20 mouse cellular contexts compared by ENCODE assay signal in genomic region chr3:81367918-81368317, GRCm38 (mm10).
A peak's percentile ranks its signal among the peaks of the same experiment; 100 is the strongest.
DNase-seq lines count a peak whose midpoint lies in the region; ATAC-seq and TF ChIP-seq lines count a peak whose summit lies in the region.
"Had no signal": no experiment of that assay in that cellular context is flagged by ENCODE, and none has a peak within 500 bp of the region (broad histone marks: within the 10 kb centered on the region; RNA-seq: fewer than 3 reads in every experiment).

No protein-coding gene starts in this region.

- no peaks in the 10 kb centered on the region for H3K27me3 ChIP-seq in heart, embryonic 12.5 days (replicated peaks)
- H3K27me3 ChIP-seq: hindbrain, embryonic 15.5 days had no signal

- H3K4me1 ChIP-seq in heart, embryonic 12.5 days (replicated peaks) = no peaks in the 10 kb centered on the region
- H3K4me1 ChIP-seq: hindbrain, embryonic 15.5 days; midbrain, embryonic 10.5 days had no signal

- no peak for TF ChIP-seq CTCF in brain, embryonic 14.5 days (IDR thresholded peaks at IDR 0.05; ENCODE audit: borderline replicate concordance, extremely low read depth, insufficient read depth, insufficient read length)

- DNase-seq in layer of hippocampus, postnatal 14 days (ENCODE audit: low spot score in 2 of 2) = peak; percentile 3 to 15
- no peak for DNase-seq in layer of hippocampus, adult 9-10 months (ENCODE audit: low spot score)
- DNase-seq in Muller cell, postnatal 12 days (ENCODE audit: inconsistent ontology term) = peak; percentile 81
- DNase-seq in brain, embryonic 14.5 days (ENCODE audit: low read depth) = peak; percentile 8
- DNase-seq in gonadal fat pad, adult 2 months (ENCODE audit: low read depth) = peak; percentile 61
- DNase-seq in right cerebral cortex, postnatal 36 days (ENCODE audit: low spot score in 2 of 2) = no peak
- DNase-seq in right cerebral cortex, postnatal 10 days (ENCODE audit: low spot score in 2 of 2) = no peak
- DNase-seq: adrenal gland, postnatal 10 days; cerebellum, adult 8-10 months; heart, postnatal 4 days; kidney, adult 8-10 months; kidney, postnatal 36 days; lung, postnatal 10 days; spleen, adult 18-20 months; thymus, postnatal 25 days had no signal

- ATAC-seq in heart, embryonic 12.5 days (ENCODE audit: insufficient number of reproducible peaks, low FRiP score) = no peak
- ATAC-seq: activated CD4-positive, CD25-positive, alpha-beta regulatory T cell, adult 4 months; midbrain, embryonic 16.5 days had no signal

- H3K4me2 ChIP-seq in heart, embryonic 12.5 days = no peak overlapping the region
- H3K4me2 ChIP-seq: hindbrain, embryonic 15.5 days had no signal

- 81% methylated on average over 2 of the region's 2 CpGs for WGBS in heart, embryonic 12.5 days

- no peaks in the 10 kb centered on the region for H3K36me3 ChIP-seq in heart, embryonic 12.5 days
- H3K36me3 ChIP-seq: hindbrain, embryonic 15.5 days; midbrain, embryonic 10.5 days had no signal

- no peak overlapping the region for H3K4me3 ChIP-seq in heart, embryonic 12.5 days
- H3K4me3 ChIP-seq: hindbrain, embryonic 15.5 days; midbrain, embryonic 10.5 days had no signal

- no peak overlapping the region for H3K9ac ChIP-seq in heart, embryonic 12.5 days
- H3K9ac ChIP-seq: hindbrain, embryonic 15.5 days had no signal

- no peak for TF ChIP-seq POLR2A in brain, embryonic 14.5 days (IDR thresholded peaks at IDR 0.05; ENCODE audit: borderline replicate concordance, extremely low read depth, insufficient read depth, insufficient read length, poor library complexity, severe bottlenecking)

- H3K9me3 ChIP-seq in heart, embryonic 12.5 days (replicated peaks) = no peaks in the 10 kb centered on the region
- H3K9me3 ChIP-seq: hindbrain, embryonic 15.5 days; midbrain, embryonic 10.5 days had no signal

- H3K27ac ChIP-seq in heart, embryonic 12.5 days (ENCODE audit: poor library complexity, severe bottlenecking) = no peak overlapping the region
- H3K27ac ChIP-seq: hindbrain, embryonic 15.5 days; midbrain, embryonic 10.5 days had no signal

Comparison
In these comparisons a context has a peak if more than half of its experiments do, and no peak if none do; other contexts are left out.
1. DNase-seq: peak in layer of hippocampus, postnatal 14 days (2 of 2), Muller cell, postnatal 12 days (single experiment), brain, embryonic 14.5 days (single experiment) and gonadal fat pad, adult 2 months (single experiment); none in layer of hippocampus, adult 9-10 months (single experiment), right cerebral cortex, postnatal 36 days (0 of 2) and right cerebral cortex, postnatal 10 days (0 of 2).